Mouse (Mus musculus) lung, adult 2 months (tissue): ENCODE data around the gene Ccdc137.

ENCODE experiments used
- CTCF ChIP-seq: fragments of 200-500 bp; IDR thresholded peaks from 2 replicates; pipeline ENCODE4 v1.5.1; 2011; ENCODE audit warnings: mild to moderate bottlenecking, low read length, control low read depth; ENCODE audit not compliant: insufficient read depth
- POLR2A ChIP-seq: fragments of 200-500 bp; IDR thresholded peaks from 2 replicates; pipeline ENCODE4 v1.6.1; 2011; ENCODE audit warnings: low read depth, mild to moderate bottlenecking, control low read depth, low read length, borderline replicate concordance; ENCODE audit errors: extremely low read depth

GRCm38 (mm10) chr11:120484265-120484981, 26.5 kb downstream of the Ccdc137 start, which contains the start of gene Mrpl12:
- no peak for TF ChIP-seq CTCF
- peak; percentile 81; the same call in 1 of the 2 replicates for TF ChIP-seq POLR2A
